Mouse (Mus musculus) liver, embryonic 15.5 days (tissue): Measurements from ENCODE around the gene Agpat1. TPM values are rescaled to one million over a fixed set of nuclear protein-coding genes. Genes with fewer than 3 reads are reported as not detected.

Source experiments
- polyA plus RNA-seq: library from polyadenylated mRNA; unstranded; fragments of >200 nt; fragmentation: Nextera tagmentation; extraction: Ambion mirVana; gene quantifications from 2 replicates; pipeline ENCODE4 v1.2.1, GENCODE M21; 2015

Agpat1 gene
- polyA plus RNA-seq, 1 experiment from 2014 or later, result 21.1 TPM

Other genes starting within 250 kb of the Agpat1 start
- 0.03 TPM in 1 of 2 replicates, not detected in the other for gene Btnl2, start 249.4 kb upstream of the Agpat1 start, polyA plus RNA-seq
- 0.05 TPM in 1 of 2 replicates, not detected in the other for gene Btnl1, start 227.1 kb upstream of the Agpat1 start, polyA plus RNA-seq
- gene BC051142, start 205.4 kb upstream of the Agpat1 start, polyA plus RNA-seq, result not detected in 2 replicates
- not detected in 2 replicates for gene Btnl4, start 126.9 kb upstream of the Agpat1 start, polyA plus RNA-seq
- not detected in 2 replicates for gene Btnl6, start 86.9 kb upstream of the Agpat1 start, polyA plus RNA-seq
- gene Notch4, start 40.0 kb upstream of the Agpat1 start, polyA plus RNA-seq, result 0.64 and 0.75 TPM in 2 replicates
- 14.9 and 17.6 TPM in 2 replicates for gene Gpsm3, start 14.5 kb upstream of the Agpat1 start, polyA plus RNA-seq
- 2.4 and 2.8 TPM in 2 replicates for gene Pbx2, start 13.0 kb upstream of the Agpat1 start, polyA plus RNA-seq
- gene Ager, start 6.4 kb upstream of the Agpat1 start, polyA plus RNA-seq, result 0.70 and 0.88 TPM in 2 replicates
- 88.4 and 106 TPM in 2 replicates for gene Rnf5, start 572 bp upstream of the Agpat1 start, polyA plus RNA-seq
- gene Egfl8, start 11.7 kb downstream of the Agpat1 start, polyA plus RNA-seq, result 0.20 and 0.33 TPM in 2 replicates
- 10.7 and 10.8 TPM in 2 replicates for gene Ppt2, start 24.2 kb downstream of the Agpat1 start, polyA plus RNA-seq
- gene Prrt1, start 25.3 kb downstream of the Agpat1 start, polyA plus RNA-seq, result not detected in 2 replicates
- 4.0 and 5.0 TPM in 2 replicates for gene Fkbpl, start 40.5 kb downstream of the Agpat1 start, polyA plus RNA-seq
- 19.9 and 21.2 TPM in 2 replicates for gene Atf6b, start 42.9 kb downstream of the Agpat1 start, polyA plus RNA-seq
- gene Tnxb, start 66.3 kb downstream of the Agpat1 start, polyA plus RNA-seq, result 0.17 and 0.20 TPM in 2 replicates
- gene C4b, start 139.6 kb downstream of the Agpat1 start, polyA plus RNA-seq, result 9.8 and 17.1 TPM in 2 replicates
- 0.24 and 0.50 TPM in 2 replicates for gene Cyp21a1, start 200.3 kb downstream of the Agpat1 start, polyA plus RNA-seq
- gene Stk19, start 232.7 kb downstream of the Agpat1 start, polyA plus RNA-seq, result 12.0 and 14.1 TPM in 2 replicates
- gene Dxo, start 232.8 kb downstream of the Agpat1 start, polyA plus RNA-seq, result 29.8 and 31.2 TPM in 2 replicates
- gene Skiv2l, start 245.9 kb downstream of the Agpat1 start, polyA plus RNA-seq, result 24.5 and 29.2 TPM in 2 replicates
- gene Nelfe, start 246.1 kb downstream of the Agpat1 start, polyA plus RNA-seq, result 45.6 and 46.7 TPM in 2 replicates